31 mouse cellular contexts compared by ENCODE assay signal in genomic region chr3:107816031-107816430, GRCm38 (mm10). TPM values are rescaled to one million over a fixed set of nuclear protein-coding genes. Genes with fewer than 3 reads are reported as not detected.
A peak's percentile ranks its signal among the peaks of the same experiment; 100 is the strongest.
DNase-seq lines count a peak whose midpoint lies in the region; ATAC-seq and TF ChIP-seq lines count a peak whose summit lies in the region.
"Had no signal": no experiment of that assay in that cellular context is flagged by ENCODE, and none has a peak within 500 bp of the region (broad histone marks: within the 10 kb centered on the region; RNA-seq: fewer than 3 reads in every experiment).

No protein-coding gene starts in this region.

- no peaks in the 10 kb centered on the region for H3K9me3 ChIP-seq in kidney, embryonic 16.5 days (ENCODE audit: low read length)
- H3K9me3 ChIP-seq: embryonic facial prominence, embryonic 10.5 days; embryonic facial prominence, embryonic 15.5 days; forebrain, embryonic 12.5 days; heart, embryonic 13.5 days; limb, embryonic 13.5 days; neural tube, embryonic 12.5 days had no signal

- intact Hi-C loops in left cerebral cortex, adult 2 months (cut with DNase I), result no loop called here

- no peak for TF ChIP-seq CTCF in kidney, adult 2 months (conservative IDR thresholded peaks at IDR 0.05; ENCODE audit: insufficient read depth, insufficient read length, low read depth, low read length)
- no peak for TF ChIP-seq CTCF in bone marrow macrophage, adult 2 months (IDR thresholded peaks at IDR 0.05; ENCODE audit: low read depth, low read length)
- no peak for TF ChIP-seq CTCF in left cerebral cortex, adult 2 months (IDR thresholded peaks at IDR 0.05)

- TF ChIP-seq POLR2A in kidney, adult 2 months (IDR thresholded peaks at IDR 0.05; ENCODE audit: low read depth, low read length), result no peak
- TF ChIP-seq POLR2A in bone marrow macrophage, adult 2 months (IDR thresholded peaks at IDR 0.05; ENCODE audit: borderline replicate concordance, low read depth, low read length), result no peak

- H3K36me3 ChIP-seq in kidney, adult 2 months (ENCODE audit: control insufficient read depth, insufficient read depth, low read length), result no peaks in the 10 kb centered on the region
- H3K36me3 ChIP-seq in kidney, embryonic 16.5 days (ENCODE audit: insufficient read depth, low read length), result no peaks in the 10 kb centered on the region
- H3K36me3 ChIP-seq: embryonic facial prominence, embryonic 10.5 days; embryonic facial prominence, embryonic 15.5 days; forebrain, embryonic 12.5 days; heart, embryonic 13.5 days; limb, embryonic 13.5 days; neural tube, embryonic 12.5 days had no signal

- peak; percentile 57 to 67 for DNase-seq in heart, adult 18-20 months
- DNase-seq in heart, postnatal 4 days, result no peak
- DNase-seq in kidney, adult 2 months, result peak; percentile 43
- DNase-seq in 3T3-L1 (ENCODE audit: low read depth, low spot score), result peak; percentile 36
- no peak for DNase-seq in left cerebral cortex, adult 2 months (ENCODE audit: extremely low spot score in 1 of 2, low spot score in 2 of 2)
- DNase-seq: adrenal gland, adult 8-10 months; cerebellum, adult 8-10 months; cerebellum, postnatal 25 days; forebrain, postnatal 0 days; gastrocnemius, postnatal 10 days; kidney, postnatal 10 days; lung, postnatal 4 days; right cerebral cortex, adult 18-20 months; spleen, adult 18-20 months; thymus, postnatal 14 days had no signal

- H3K9ac ChIP-seq in kidney, embryonic 16.5 days (replicated peaks; ENCODE audit: low read length), result no peak overlapping the region
- H3K9ac ChIP-seq: embryonic facial prominence, embryonic 15.5 days; forebrain, embryonic 12.5 days; forebrain, postnatal 0 days; heart, embryonic 13.5 days; hindbrain, embryonic 14.5 days; limb, embryonic 13.5 days; neural tube, embryonic 12.5 days had no signal

- no peaks in the 10 kb centered on the region for H3K4me1 ChIP-seq in kidney, adult 2 months (ENCODE audit: control insufficient read depth, insufficient read depth, low read length)
- 0 out of 2 replicates have a peak, but pooled peaks cover 4% of the 10 kb centered on the region for H3K4me1 ChIP-seq in kidney, embryonic 16.5 days (ENCODE audit: insufficient read depth, low read length)
- H3K4me1 ChIP-seq in bone marrow macrophage, adult 2 months (ENCODE audit: control insufficient read depth, insufficient read depth, low read length), result peaks cover 47% of the 10 kb centered on the region
- H3K4me1 ChIP-seq: embryonic facial prominence, embryonic 10.5 days; embryonic facial prominence, embryonic 15.5 days; forebrain, embryonic 12.5 days; neural tube, embryonic 12.5 days had no signal

- 72% methylated on average over 3 of the region's 3 CpGs for WGBS in kidney, adult 2 months
- WGBS in kidney, embryonic 16.5 days, result 74% methylated on average over 3 of the region's 3 CpGs

- H3K27me3 ChIP-seq in kidney, adult 2 months (replicated peaks; ENCODE audit: control insufficient read depth, insufficient read depth, low read length), result no peaks in the 10 kb centered on the region
- no peaks in the 10 kb centered on the region for H3K27me3 ChIP-seq in kidney, embryonic 16.5 days (ENCODE audit: insufficient read depth, low read length)
- H3K27me3 ChIP-seq: embryonic facial prominence, embryonic 15.5 days; heart, embryonic 13.5 days; limb, embryonic 13.5 days; neural tube, embryonic 12.5 days had no signal

- ATAC-seq in kidney, embryonic 16.5 days (ENCODE audit: low FRiP score, low TSS enrichment), result no peak
- ATAC-seq: activated CD4-positive, CD25-positive, alpha-beta regulatory T cell, adult 4 months; CD4-positive, CD25-positive, alpha-beta regulatory T cell, adult 4 months; intestine, postnatal 0 days; midbrain, embryonic 16.5 days had no signal

- no peak overlapping the region for H3K27ac ChIP-seq in kidney, adult 2 months (ENCODE audit: insufficient read depth, low read depth, low read length)
- no peak overlapping the region for H3K27ac ChIP-seq in kidney, embryonic 16.5 days (ENCODE audit: low read length)
- H3K27ac ChIP-seq in bone marrow macrophage, adult 2 months (ENCODE audit: insufficient read depth, low read depth, low read length), result peak overlapping the region; percentile 56
- H3K27ac ChIP-seq in left cerebral cortex, adult 2 months, result no peak overlapping the region
- H3K27ac ChIP-seq: embryonic facial prominence, embryonic 10.5 days; embryonic facial prominence, embryonic 15.5 days; forebrain, embryonic 12.5 days; heart, embryonic 13.5 days; hindbrain, embryonic 14.5 days; limb, embryonic 13.5 days; neural tube, embryonic 12.5 days had no signal

- no peak overlapping the region for H3K4me3 ChIP-seq in kidney, adult 2 months (ENCODE audit: insufficient read depth, low read depth, low read length)
- no peak overlapping the region for H3K4me3 ChIP-seq in kidney, embryonic 16.5 days (ENCODE audit: low read length)
- no peak overlapping the region for H3K4me3 ChIP-seq in bone marrow macrophage, adult 2 months (ENCODE audit: insufficient read depth, low read length)
- H3K4me3 ChIP-seq in left cerebral cortex, adult 2 months, result no peak overlapping the region
- H3K4me3 ChIP-seq: embryonic facial prominence, embryonic 10.5 days; embryonic facial prominence, embryonic 15.5 days; forebrain, embryonic 12.5 days; heart, embryonic 13.5 days; limb, embryonic 13.5 days; myocyte; neural tube, embryonic 12.5 days had no signal

- H3K4me2 ChIP-seq in kidney, embryonic 16.5 days (replicated peaks; ENCODE audit: low read depth, low read length), result no peak overlapping the region
- H3K4me2 ChIP-seq: embryonic facial prominence, embryonic 15.5 days; forebrain, embryonic 12.5 days; heart, embryonic 13.5 days; hindbrain, embryonic 14.5 days; limb, embryonic 13.5 days; liver, embryonic 11.5 days; midbrain, embryonic 11.5 days; neural tube, embryonic 12.5 days had no signal

RNA-seq across cellular contexts. Expression of gene Csf1, which starts 55.8 kb away (rescaled TPM):
- total RNA-seq in heart, adult 18-20 months (2021), result 10 to 100 TPM; 25.5 to 25.8 TPM
- 10 to 100 TPM; 14.8 to 15.4 TPM for total RNA-seq in heart, postnatal 4 days (2021)
- polyA plus RNA-seq in kidney, adult 2 months (2012; rRNA removed), result 10.7 and 12.4 TPM in 2 replicates
- polyA plus RNA-seq in kidney, embryonic 16.5 days (2015; fragmentation: Nextera tagmentation; extraction: Ambion mirVana), result 9.0 and 9.4 TPM in 2 replicates
- 6.3 and 7.6 TPM in 2 replicates for polyA plus RNA-seq in bone marrow macrophage, adult 2 months (2012; ENCODE audit: insufficient read depth, insufficient read length, missing spikeins)
- total RNA-seq in left cerebral cortex, adult 2 months (2021), result 10 to 100 TPM; 12.6 to 13.2 TPM

Comparison
In these comparisons a context has a peak if more than half of its experiments do, and no peak if none do; other contexts are left out.
1. DNase-seq: peak in heart, adult 18-20 months (2 of 2), kidney, adult 2 months (single experiment) and 3T3-L1 (single experiment); none in heart, postnatal 4 days (single experiment) and left cerebral cortex, adult 2 months (0 of 2).